Mouse (Mus musculus) lung, embryonic 16.5 days (tissue): ENCODE measurements around the gene Slc30a3. TPM values are rescaled to one million over a fixed set of nuclear protein-coding genes. Genes with fewer than 3 reads are reported as not detected.

Source experiments
- ATAC-seq: fragments of 200-750 bp; cut with Nextera tagmentation; 2 replicates; pipeline ENCODE4 v1.8.0; 2017; ENCODE audit warnings: low read depth, mild to moderate bottlenecking, moderate library complexity
- H3K27ac ChIP-seq: fragments of 300-500 bp; sonication (generic); 2 replicates; pipeline ENCODE4 v1.5.1; 2014; ENCODE audit warnings: mild to moderate bottlenecking, control low read depth, low read length
- H3K27me3 ChIP-seq: fragments of 300-500 bp; sonication (generic); 2 replicates; pipeline ENCODE4 v1.6.1; 2014; ENCODE audit warnings: low read depth, low read length, mixed read lengths; ENCODE audit not compliant: control insufficient read depth, insufficient read depth
- H3K36me3 ChIP-seq: fragments of 300-500 bp; sonication (generic); 2 replicates; pipeline ENCODE4 v1.6.1; 2014; ENCODE audit warnings: low read length; ENCODE audit not compliant: control insufficient read depth, insufficient read depth
- H3K4me1 ChIP-seq: fragments of 300-500 bp; sonication (generic); replicated peaks from 2 replicates; pipeline ENCODE4 v1.6.1; 2014; ENCODE audit warnings: low read length, mixed read lengths; ENCODE audit not compliant: control insufficient read depth, insufficient read depth
- H3K4me2 ChIP-seq: fragments of 300-500 bp; sonication (generic); 2 replicates; pipeline ENCODE4 v1.6.1; 2014; ENCODE audit warnings: low read depth, low read length, control low read depth
- H3K4me3 ChIP-seq: fragments of 300-500 bp; sonication (generic); 2 replicates; pipeline ENCODE4 v1.5.1; 2014; ENCODE audit warnings: mild to moderate bottlenecking, low read length, control low read depth
- H3K9ac ChIP-seq: fragments of 300-500 bp; sonication (generic); 2 replicates; pipeline ENCODE4 v1.6.1; 2014; ENCODE audit warnings: low read length, control low read depth
- H3K9me3 ChIP-seq: fragments of 300-500 bp; sonication (generic); 2 replicates; pipeline ENCODE4 v1.6.1; 2016; ENCODE audit warnings: low read length; ENCODE audit not compliant: control insufficient read depth
- WGBS: fragments of 180-500 bp; shearing (Covaris S2); extraction: QIAGEN DNeasy Blood & Tissue Kit; methylation state at CpG from one replicate; pipeline ENCODE4 v1.1.7; 2014; 5-methylcytosine and 5-hydroxymethylcytosine counted together
- polyA plus RNA-seq: library from polyadenylated mRNA; unstranded; fragments of >200 nt; fragmentation: Nextera tagmentation; extraction: Ambion mirVana; gene quantifications from 2 replicates; pipeline ENCODE4 v1.2.1, GENCODE M21; 2015

Gene Slc30a3
- polyA plus RNA-seq, 1 experiment from 2014 or later: 0.25 TPM

DNA sequence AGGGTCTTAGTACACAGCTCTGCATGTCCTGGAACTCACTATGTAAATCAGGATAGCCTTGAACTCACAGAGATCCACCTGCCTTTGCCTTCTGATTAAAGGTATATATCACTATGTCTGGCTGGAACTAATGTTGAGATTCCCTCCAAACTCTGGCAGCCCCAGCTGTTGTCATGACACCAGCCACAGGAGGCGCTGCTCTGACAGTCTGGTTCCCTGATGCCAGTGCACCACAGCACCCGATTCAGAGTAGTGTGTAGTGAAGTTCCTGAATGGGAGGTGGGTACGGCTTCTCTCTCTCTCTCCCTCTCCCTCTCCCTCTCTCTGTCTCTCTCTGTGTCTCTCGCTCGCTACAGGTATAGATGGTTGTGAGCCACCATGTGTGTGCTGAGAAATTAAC lies 25.7 kb downstream of the Slc30a3 start:
- 14% methylated on average over 5 of the region's 5 CpGs for WGBS
- H3K9ac ChIP-seq: no peak overlapping the region

DNA sequence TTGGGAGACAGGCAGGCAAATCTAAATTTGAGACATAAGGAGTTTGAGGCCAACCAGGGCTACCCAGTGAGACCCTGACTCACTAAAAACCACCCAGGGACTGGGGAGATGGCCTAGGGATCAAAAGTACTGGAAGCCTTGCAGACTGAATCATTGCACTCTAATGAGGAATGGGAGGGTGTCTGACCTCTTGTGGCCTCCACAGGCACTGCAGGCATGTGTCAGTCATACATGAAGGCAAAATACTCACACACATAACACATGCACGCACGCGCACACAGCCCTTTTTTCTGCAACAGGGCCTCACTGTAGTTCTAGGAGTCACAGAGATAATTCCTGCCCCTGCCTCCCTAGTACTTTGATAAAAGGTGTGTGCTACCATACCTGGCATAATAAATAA lies 26.7 kb downstream of the Slc30a3 start:
- no peak for ATAC-seq

More for the DNA sequence above, 25.7 kb downstream of the Slc30a3 start:
- no peak for ATAC-seq
- Histone ChIP-seq H3K27ac (no peak overlapping the region), H3K36me3 (peaks cover under 1% of the 10 kb centered on the region), H3K27me3 (no peaks in the 10 kb centered on the region), H3K9me3 (no peaks in the 10 kb centered on the region), H3K4me1 (no peaks in the 10 kb centered on the region; the same call in 1 of the 2 replicates), H3K4me3 (no peak overlapping the region), H3K4me2 (no peak overlapping the region)

DNA sequence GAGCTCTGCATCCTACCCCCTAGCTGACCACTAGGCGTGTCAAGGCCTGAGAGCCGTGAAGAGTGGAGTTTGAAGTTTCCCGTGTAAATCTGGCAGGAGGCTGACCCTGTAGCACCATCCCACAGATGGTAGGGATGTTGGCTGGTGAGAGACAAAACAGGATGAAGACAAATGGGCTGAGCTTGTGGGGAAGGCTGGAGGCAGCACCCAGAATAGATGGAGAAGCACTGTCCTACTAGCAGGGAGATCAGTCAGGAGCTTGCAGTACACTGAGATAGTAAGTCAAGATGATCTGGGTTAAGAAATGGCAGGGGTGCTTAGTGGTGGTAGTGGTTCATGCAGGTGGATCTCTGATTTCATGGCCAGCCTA lies 27.3 kb downstream of the Slc30a3 start:
- no peak for ATAC-seq
- Histone ChIP-seq H3K27ac (no peak overlapping the region), H3K4me3 (no peak overlapping the region), H3K4me2 (no peak overlapping the region), H3K9me3 (no peaks in the 10 kb centered on the region), H3K4me1 (no peaks in the 10 kb centered on the region; the same call in 1 of the 2 replicates), H3K36me3 (peaks cover 9% of the 10 kb centered on the region), H3K9ac (no peak overlapping the region), H3K27me3 (no peaks in the 10 kb centered on the region)
- WGBS: 47% methylated on average over 3 of the region's 3 CpGs

More for the DNA sequence above, 26.7 kb downstream of the Slc30a3 start:
- no peaks in the 10 kb centered on the region for H3K27me3 ChIP-seq
- no peak overlapping the region for H3K9ac ChIP-seq
- no peak overlapping the region for H3K4me3 ChIP-seq
- WGBS: 75% methylated on average over 3 of the region's 3 CpGs
- H3K36me3 ChIP-seq: peaks cover 4% of the 10 kb centered on the region
- H3K4me2 ChIP-seq: no peak overlapping the region
- H3K9me3 ChIP-seq: no peaks in the 10 kb centered on the region
- H3K4me1 ChIP-seq: no peaks in the 10 kb centered on the region; the same call in 1 of the 2 replicates
- H3K27ac ChIP-seq: no peak overlapping the region

DNA sequence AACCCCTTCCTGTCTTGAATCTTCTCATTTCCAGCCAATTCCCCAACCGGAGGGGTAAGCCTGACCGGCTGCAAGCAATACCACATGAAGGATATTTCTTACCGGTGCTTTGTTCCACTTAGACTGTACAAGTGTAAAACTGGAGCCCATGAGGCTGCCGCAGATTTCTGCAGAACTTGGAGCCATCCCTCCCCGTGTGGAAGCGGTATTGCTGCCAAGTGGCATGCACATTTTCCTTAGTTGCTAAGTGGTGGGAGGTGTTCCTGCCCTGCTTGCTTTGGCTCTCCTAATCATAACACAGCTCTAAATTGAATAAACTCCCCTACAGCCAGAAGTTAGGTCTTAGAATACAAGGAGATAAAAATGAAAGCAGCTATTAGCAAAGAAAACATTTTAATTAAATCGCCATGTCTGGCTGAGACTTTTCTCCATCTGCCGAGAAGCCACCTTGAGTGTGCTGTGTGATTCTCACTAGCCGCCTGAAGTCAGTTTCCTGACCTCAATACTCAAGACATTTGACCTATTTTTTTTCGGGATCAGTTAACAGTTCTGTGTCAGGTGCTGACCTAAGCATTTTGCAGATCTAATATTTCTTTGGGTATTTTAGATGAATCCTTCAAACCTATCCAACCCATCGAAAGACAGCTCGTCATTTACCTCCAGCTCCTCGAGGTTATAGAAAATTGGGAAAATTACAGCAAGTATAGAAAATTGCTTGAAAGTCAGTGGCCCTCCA lies 27.8 kb downstream of the Slc30a3 start:
- no peak overlapping the region for H3K27ac ChIP-seq
- no peak for ATAC-seq

DNA sequence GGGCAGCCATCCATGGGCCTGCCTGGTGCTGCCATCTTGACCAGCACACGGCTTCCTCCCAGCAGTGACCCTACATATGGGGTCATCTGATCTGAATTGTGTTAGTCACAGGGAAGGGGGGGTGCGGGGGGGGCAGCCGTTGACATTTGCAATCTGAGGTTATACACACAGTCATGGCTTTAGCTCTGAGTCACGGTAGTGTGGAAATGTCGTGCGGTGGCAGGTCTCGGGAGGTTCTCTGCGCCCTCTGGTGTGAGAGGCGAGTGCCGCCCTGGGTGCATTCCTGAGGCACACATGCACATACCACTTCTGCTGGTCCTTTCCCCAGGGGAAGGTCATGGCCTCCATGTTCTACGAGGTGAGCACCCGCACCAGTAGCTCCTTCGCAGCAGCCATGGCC lies 31.7 kb downstream of the Slc30a3 start:
- H3K9me3 ChIP-seq: no peaks in the 10 kb centered on the region
- H3K4me3 ChIP-seq: no peak overlapping the region
- peaks cover 30% of the 10 kb centered on the region for H3K36me3 ChIP-seq
- H3K27me3 ChIP-seq: no peaks in the 10 kb centered on the region
- H3K4me1 ChIP-seq: no peaks in the 10 kb centered on the region
- H3K27ac ChIP-seq: no peak overlapping the region
- 82% methylated on average over 13 of the region's 13 CpGs for WGBS
- H3K4me2 ChIP-seq: no peak overlapping the region
- no peak overlapping the region for H3K9ac ChIP-seq
- ATAC-seq: no peak

More for the DNA sequence above, 27.8 kb downstream of the Slc30a3 start:
- 62% methylated on average over 13 of the region's 13 CpGs for WGBS
- Histone ChIP-seq H3K4me2 (no peak overlapping the region), H3K27me3 (no peaks in the 10 kb centered on the region), H3K36me3 (peaks cover 10% of the 10 kb centered on the region), H3K9me3 (no peaks in the 10 kb centered on the region), H3K4me3 (no peak overlapping the region), H3K4me1 (no peaks in the 10 kb centered on the region; the same call in 1 of the 2 replicates), H3K9ac (no peak overlapping the region)

DNA sequence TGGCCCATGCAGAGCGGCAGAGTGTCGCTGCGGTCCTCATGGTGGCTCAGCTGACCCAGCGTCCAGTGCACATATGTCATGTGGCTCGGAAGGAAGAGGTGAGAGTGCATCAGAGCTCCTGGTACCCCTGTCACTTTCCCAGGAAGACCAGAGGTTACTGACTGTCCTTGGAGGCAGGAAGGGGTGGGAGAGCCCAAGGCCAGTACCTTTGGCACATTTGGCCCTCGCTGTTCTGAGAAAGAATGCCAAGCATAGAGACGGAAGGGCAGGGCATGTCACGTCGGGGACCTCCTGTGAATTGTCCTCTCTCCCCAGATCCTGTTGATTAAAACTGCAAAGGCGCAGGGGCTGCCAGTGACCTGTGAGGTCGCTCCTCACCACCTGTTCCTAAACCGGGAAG lies 34.9 kb downstream of the Slc30a3 start:
- H3K9me3 ChIP-seq: no peaks in the 10 kb centered on the region
- no peak for ATAC-seq
- no peak overlapping the region for H3K4me2 ChIP-seq
- WGBS: 86% methylated on average over 12 of the region's 12 CpGs
- H3K27me3 ChIP-seq: no peaks in the 10 kb centered on the region
- H3K9ac ChIP-seq: no peak overlapping the region
- no peaks in the 10 kb centered on the region for H3K4me1 ChIP-seq
- H3K4me3 ChIP-seq: no peak overlapping the region
- no peak overlapping the region for H3K27ac ChIP-seq
- H3K36me3 ChIP-seq: peaks cover 51% of the 10 kb centered on the region

DNA sequence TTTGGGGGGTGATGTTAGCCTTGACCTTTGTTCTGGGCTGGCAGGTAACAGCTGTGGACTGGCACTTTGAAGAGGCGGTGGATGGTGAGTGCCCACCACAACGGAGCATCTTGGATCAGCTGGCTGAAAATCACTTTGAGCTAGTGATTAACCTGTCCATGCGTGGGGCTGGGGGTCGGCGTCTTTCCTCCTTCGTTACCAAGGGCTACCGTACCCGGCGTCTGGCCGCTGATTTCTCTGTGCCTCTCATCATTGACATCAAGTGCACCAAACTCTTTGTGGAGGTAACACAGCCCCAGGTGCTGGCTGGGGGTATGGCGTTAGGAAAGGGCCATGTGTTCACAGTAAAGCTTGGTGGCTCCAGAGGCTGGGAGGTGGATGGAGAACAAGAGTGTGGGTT lies 36.2 kb downstream of the Slc30a3 start:
- WGBS: 93% methylated on average over 11 of the region's 11 CpGs
- Histone ChIP-seq H3K4me3 (no peak overlapping the region), H3K4me2 (no peak overlapping the region), H3K36me3 (peaks cover 53% of the 10 kb centered on the region), H3K9ac (no peak overlapping the region), H3K9me3 (no peaks in the 10 kb centered on the region), H3K27ac (no peak overlapping the region), H3K4me1 (no peaks in the 10 kb centered on the region), H3K27me3 (no peaks in the 10 kb centered on the region)
- ATAC-seq: no peak

DNA sequence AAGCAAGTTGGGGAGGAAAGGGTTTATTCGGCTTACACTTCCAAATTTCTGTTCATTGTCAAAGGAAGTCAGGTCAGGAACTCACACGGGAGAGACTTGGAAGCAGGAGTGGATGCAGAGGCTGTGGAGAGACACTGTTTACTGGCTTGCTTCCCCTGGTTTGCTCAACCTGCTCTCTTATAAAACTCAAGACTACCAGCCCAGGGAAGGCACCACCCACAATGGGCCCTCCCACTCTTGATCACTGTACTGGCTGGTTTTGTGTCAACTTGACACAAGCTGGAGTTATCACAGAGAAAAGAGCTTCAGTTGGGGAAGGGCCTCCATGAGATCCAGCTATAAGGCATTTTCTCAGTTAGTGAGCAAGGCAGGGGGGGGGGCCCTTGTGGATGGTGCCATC lies 37.0 kb downstream of the Slc30a3 start:
- 83% methylated on average over 2 of the region's 2 CpGs for WGBS
- H3K4me1 ChIP-seq: no peaks in the 10 kb centered on the region
- H3K4me2 ChIP-seq: no peak overlapping the region
- no peak for ATAC-seq
- H3K4me3 ChIP-seq: no peak overlapping the region
- H3K27ac ChIP-seq: no peak overlapping the region
- H3K36me3 ChIP-seq: peaks cover 56% of the 10 kb centered on the region
- H3K27me3 ChIP-seq: no peaks in the 10 kb centered on the region
- no peak overlapping the region for H3K9ac ChIP-seq
- H3K9me3 ChIP-seq: no peaks in the 10 kb centered on the region

DNA sequence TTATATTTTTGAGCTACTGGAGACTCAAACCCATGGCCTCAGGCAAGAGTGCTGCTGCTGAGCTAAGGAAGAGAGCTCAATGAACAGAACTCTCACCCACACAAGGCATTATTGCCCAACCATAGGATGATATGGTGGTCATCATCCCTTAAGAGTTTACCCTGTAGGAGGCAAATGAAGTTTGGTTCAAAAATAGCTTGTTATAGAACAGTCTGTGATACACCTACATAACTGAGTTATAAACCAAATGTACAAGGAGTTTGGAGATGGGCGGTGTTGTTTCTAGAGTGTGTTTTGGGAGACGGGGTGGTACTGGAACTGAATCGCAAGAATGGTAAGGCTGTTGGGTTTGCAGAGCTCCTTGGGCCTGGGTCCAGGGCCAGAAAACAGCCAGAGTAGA lies 38.2 kb downstream of the Slc30a3 start:
- Histone ChIP-seq H3K27me3 (no peaks in the 10 kb centered on the region), H3K27ac (no peak overlapping the region), H3K9me3 (no peaks in the 10 kb centered on the region), H3K9ac (no peak overlapping the region), H3K4me1 (no peaks in the 10 kb centered on the region), H3K36me3 (peaks cover 51% of the 10 kb centered on the region), H3K4me2 (no peak overlapping the region), H3K4me3 (no peak overlapping the region)
- 90% methylated on average over 3 of the region's 3 CpGs for WGBS
- no peak for ATAC-seq
